Mouse (Mus musculus): ENCODE measurements around the gene Kirrel3. TPM values are rescaled to one million over a fixed set of nuclear protein-coding genes. Genes with fewer than 3 reads are reported as not detected.

The Kirrel3 gene
- total RNA-seq, 1 experiment from 2014 or later = not detected

DNA sequence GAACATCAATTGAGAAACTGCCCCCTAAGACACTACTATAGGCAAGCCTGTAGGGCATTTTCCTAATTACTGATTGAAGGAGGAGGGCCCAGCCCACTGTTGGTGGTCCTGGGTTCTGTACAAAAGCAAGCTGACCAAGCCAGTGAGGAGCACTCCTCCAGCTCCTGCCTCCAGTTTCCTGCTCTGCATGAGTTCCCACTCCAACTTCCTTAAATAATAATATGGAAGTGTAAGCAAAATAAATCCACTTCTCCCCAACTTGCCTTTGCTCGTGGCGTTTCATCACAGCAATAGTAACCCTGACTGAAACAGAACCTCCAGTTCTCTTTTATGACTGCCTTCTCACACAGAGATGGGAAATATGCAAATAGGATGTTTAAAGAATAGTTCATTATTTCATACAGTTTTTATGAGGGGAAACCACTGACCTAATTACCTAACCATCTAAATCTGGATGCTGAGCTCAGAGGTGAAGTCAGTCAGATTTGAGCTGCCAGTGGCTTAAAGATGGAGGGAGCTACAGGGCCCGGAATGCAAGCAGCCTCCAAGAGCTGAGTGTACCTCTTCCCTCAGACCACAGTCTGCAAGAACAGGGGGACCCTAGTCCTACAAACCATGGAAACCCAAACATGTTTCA, 564.3 kb downstream of the Kirrel3 start:
- peak; percentile 71 for ATAC-seq (replicated peaks; ENCODE audit: insufficient number of reproducible peaks, low FRiP score, low TSS enrichment, poor library complexity, severe bottlenecking)

GRCm38 (mm10) chr9:35050701-35051454, 565.2 kb downstream of the Kirrel3 start:
- no peak for ATAC-seq (replicated peaks; ENCODE audit: insufficient number of reproducible peaks, low FRiP score, low TSS enrichment, poor library complexity, severe bottlenecking)

DNA sequence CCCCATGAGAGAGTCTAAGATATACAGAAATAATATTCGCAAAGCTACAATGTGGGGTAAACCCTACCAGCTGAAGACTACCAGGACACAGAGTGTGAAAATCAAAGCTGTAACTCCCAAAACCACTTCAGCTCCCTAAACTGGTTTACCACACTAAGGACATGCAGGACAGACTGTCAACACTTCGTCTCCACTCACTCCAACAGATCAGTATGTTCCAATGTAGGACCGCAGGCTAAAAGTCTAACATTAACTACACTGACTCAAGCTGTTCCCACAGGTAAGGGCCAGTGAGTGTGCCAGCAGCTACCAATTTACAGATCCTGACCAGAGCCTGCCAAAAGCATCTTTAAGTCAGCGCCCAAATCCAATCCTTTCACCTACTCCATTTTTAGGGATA, 566.0 kb downstream of the Kirrel3 start:
- no peak for ATAC-seq (replicated peaks; ENCODE audit: insufficient number of reproducible peaks, low FRiP score, low TSS enrichment, poor library complexity, severe bottlenecking)

DNA sequence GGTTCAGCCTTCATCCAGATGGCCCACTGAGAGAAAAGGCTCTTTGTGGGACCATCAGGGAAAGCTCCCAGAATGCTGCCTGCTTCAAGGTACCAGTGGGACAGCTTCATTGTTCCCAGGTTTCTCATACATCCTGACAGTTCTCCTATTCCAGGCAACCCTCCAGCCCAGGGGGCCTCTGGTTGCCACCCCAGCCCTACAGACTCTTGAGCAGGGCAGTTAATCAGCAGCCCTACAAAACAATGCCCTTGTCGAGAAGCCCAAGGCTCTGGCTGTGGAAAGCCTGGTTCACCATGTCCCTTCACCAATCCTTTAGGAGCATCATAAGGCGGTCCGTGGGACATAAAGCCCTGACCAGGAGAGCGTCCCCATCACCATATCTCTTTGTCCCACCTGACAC, 567.0 kb downstream of the Kirrel3 start:
- ATAC-seq (replicated peaks; ENCODE audit: insufficient number of reproducible peaks, low FRiP score, low TSS enrichment, poor library complexity, severe bottlenecking) = no peak

DNA sequence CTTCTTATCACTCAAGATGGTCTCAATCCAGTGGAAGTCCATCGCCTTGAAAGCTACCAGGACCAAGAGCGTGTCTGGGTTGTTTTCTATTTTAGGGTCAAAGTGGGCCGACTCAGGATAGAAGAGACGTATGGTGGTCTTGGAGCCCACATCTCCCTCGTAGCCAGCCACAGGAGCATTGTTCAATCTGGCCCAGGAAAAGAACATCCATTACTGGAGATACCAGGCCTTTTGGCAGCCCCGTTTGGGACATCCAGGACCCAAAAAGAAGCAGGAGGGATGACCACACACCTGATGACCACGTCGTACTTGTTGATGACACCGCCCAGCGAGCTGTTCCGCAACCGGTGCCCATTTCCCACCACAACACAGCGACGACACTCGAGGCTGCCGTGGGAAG, 567.4 kb downstream of the Kirrel3 start:
- ATAC-seq (replicated peaks; ENCODE audit: insufficient number of reproducible peaks, low FRiP score, low TSS enrichment, poor library complexity, severe bottlenecking) = no peak

GRCm38 (mm10) chr9:35053669-35054068, 568.0 kb downstream of the Kirrel3 start:
- no peak for ATAC-seq (replicated peaks; ENCODE audit: insufficient number of reproducible peaks, low FRiP score, low TSS enrichment, poor library complexity, severe bottlenecking)

DNA sequence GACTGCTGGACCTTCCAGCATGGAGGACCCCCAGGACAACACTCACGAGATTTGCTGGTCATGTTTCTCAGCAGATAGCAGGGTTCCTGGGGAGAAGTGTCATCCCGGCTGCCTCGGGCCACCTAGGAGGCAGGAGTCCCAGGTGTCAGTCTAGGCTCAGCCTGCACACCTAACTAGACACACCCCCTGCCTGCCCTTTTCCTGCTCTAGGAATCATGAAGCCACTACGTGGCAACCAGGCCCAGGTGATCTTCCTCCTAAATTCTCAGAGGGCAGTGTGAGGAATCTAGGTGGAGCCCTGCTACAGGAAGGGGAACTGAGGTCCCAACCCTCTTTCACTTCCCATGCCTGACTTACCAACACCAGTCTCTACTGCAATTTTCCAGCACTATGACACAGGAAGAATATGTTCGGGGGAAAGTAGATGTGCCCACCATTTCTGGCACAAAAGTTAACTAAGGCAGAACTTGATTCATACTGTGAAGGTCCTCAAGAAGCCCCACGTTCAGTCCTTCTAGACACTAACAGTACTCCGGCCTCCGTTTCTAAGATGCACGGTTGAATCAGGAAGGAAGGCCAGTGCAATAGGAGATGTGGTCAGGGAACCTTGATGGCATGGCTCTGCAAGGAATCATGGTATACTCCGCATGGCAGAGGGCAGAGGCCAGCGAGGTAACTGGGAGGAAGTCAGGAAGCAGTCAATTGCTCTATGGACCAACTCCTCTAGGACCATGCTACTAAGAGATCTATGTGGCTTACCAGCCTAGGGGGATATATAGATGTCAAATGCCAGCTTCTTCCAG, 570.0 kb downstream of the Kirrel3 start:
- ATAC-seq (replicated peaks; ENCODE audit: insufficient number of reproducible peaks, low FRiP score, low TSS enrichment, poor library complexity, severe bottlenecking) = peak; percentile 75

- ATAC-seq (replicated peaks; ENCODE audit: insufficient number of reproducible peaks, low FRiP score, low TSS enrichment, poor library complexity, severe bottlenecking) = no peak
Observed at GRCm38 (mm10) chr9:35056611-35057010, 570.9 kb downstream of the Kirrel3 start.

- no peak for ATAC-seq (replicated peaks; ENCODE audit: insufficient number of reproducible peaks, low FRiP score, low TSS enrichment, poor library complexity, severe bottlenecking)
Observed at GRCm38 (mm10) chr9:35057631-35058030, 571.9 kb downstream of the Kirrel3 start.

DNA sequence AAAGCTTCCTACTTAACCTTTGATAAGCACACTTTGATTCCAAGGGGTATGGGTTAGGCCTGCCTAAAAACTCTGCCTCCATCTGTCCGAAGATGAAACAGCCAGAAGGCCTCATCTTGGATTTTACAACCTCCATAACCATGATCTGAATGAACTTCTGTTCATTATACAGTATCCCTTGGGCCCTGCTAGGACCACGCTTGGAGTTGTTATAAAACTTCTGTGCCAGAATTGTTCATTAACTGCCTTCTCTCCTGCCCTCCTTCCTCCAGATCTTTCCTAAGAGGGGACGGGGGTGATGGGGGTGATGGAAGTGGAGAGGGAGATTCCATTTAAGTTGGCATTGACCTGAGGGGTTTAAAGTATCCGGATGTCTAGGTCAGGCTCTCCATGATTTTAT, 572.5 kb downstream of the Kirrel3 start:
- ATAC-seq (replicated peaks; ENCODE audit: insufficient number of reproducible peaks, low FRiP score, low TSS enrichment, poor library complexity, severe bottlenecking) = no peak

DNA sequence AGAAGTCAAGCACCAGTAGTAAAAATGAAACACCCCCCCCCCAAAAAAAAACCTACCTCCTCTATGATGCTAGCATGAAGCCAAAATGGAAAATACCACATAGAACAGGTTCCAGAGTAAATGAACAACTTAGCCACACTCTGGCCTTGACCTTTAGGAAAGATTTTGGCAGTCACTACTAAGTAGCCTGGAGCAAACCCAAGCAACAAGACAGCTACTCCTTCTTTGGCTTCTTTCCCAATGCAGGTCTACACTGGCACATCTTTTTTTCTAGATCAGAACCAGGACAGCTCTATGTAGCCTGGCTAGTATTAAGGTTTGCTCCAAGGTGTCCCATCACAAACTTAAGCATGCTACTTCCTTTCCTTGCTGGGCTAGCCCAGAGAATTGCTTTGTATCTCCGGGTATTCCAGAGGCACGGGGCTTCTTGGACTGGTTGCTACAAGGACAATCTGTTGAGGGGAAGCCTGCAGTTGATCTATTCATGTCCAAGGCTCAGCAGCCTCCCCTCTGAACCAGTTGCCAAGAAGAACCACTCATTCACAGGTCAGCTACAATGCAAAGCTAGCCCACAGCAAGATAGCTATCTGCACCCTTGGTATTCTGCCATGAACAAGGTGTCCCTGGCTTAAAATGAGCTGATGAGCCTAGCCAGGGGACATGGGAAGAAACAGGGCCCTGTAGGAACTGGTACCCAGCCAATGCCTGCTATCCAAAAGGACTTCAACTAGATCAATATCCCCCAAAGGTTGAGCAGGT, 573.1 kb downstream of the Kirrel3 start:
- ATAC-seq (replicated peaks; ENCODE audit: insufficient number of reproducible peaks, low FRiP score, low TSS enrichment, poor library complexity, severe bottlenecking) = no peak

DNA sequence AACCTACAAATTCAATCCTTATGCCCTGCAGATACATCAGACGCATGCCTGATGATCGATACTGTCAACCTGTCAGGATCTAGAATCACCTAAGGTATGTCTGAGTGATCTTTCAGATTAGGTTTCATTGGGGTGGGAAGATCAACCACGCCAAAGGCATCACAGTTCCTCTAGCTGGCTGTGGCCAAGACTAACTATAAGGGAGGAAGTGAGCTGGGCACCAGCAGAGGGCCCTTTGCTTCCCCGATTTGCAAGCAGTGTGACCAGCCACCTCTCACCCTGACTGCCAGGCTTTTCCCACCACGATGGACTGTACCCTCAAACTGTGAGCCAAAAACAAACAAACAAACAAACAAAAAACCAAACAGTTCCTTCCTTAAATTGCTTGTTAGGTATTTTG, 574.2 kb downstream of the Kirrel3 start:
- peak; percentile 58 for ATAC-seq (replicated peaks; ENCODE audit: insufficient number of reproducible peaks, low FRiP score, low TSS enrichment, poor library complexity, severe bottlenecking)

- ATAC-seq (replicated peaks; ENCODE audit: insufficient number of reproducible peaks, low FRiP score, low TSS enrichment, poor library complexity, severe bottlenecking) = no peak
Observed at GRCm38 (mm10) chr9:35061446-35061845, 575.8 kb downstream of the Kirrel3 start.
